Mouse (Mus musculus) MEL (cell line): ENCODE results near the gene Rpl36al.

Source experiments
- CTCF ChIP-seq, 3 experiments: IDR thresholded peaks in 2 of 3; conservative IDR thresholded peaks in 1 of 3; 2 replicates each; pipeline ENCODE4 v1.5.1; 2011 to 2012; ENCODE audit warnings: low read length in 3 of 3, low read depth in 2 of 3, mild to moderate bottlenecking in 2 of 3, improper control_type of control experiment in 1 of 3, inconsistent platforms in 1 of 3, mixed read lengths in 1 of 3, moderate library complexity in 1 of 3; ENCODE audit not compliant: control insufficient read depth in 1 of 3, insufficient read depth in 1 of 3, poor library complexity in 1 of 3, severe bottlenecking in 1 of 3
- RCOR1 ChIP-seq: IDR thresholded peaks from 2 replicates; pipeline ENCODE4 v1.6.1; 2012; ENCODE audit warnings: low read depth, mild to moderate bottlenecking, inconsistent platforms, low read length, improper control_type of control experiment
- SMC3 ChIP-seq: IDR thresholded peaks from 2 replicates; pipeline ENCODE4 v1.6.1; 2011; ENCODE audit warnings: low read depth, low read length, improper control_type of control experiment

- TF ChIP-seq CTCF (IDR thresholded peaks at IDR 0.05 in 2 of 3, conservative IDR thresholded peaks at IDR 0.05 in 1 of 3; ENCODE audit: control insufficient read depth in 1 of 3, insufficient read depth in 1 of 3, low read depth in 2 of 3, low read length in 3 of 3, poor library complexity in 1 of 3, severe bottlenecking in 1 of 3) (peak in 2 of 3 experiments; percentile 21 to 51; a peak in 3 of 6 replicates), SMC3 (peak; percentile 22; the same call in 1 of the 2 replicates), RCOR1 (no peak)
These were observed 6.6 kb upstream of the Rpl36al start for GRCm38 (mm10) chr12:69190522-69190921.
